Mouse (Mus musculus): ENCODE measurements at regions not wholly inside any gene's neighbourhood (a gene's known extent, or its start where the extent isn't known, plus 50 kb on each side); places are given as distances from the start of the nearest gene placed in this dataset.

GRCm38 (mm10) chr1:48866926-48867325 lies 1974.3 kb upstream of the Slc39a10 start:
- peak; percentile 15 to 17 for DNase-seq

- DNase-seq, result no peak
These were observed 1988.7 kb upstream of the Slc39a10 start for GRCm38 (mm10) chr1:48881373-48881772.

- no peak for DNase-seq
These were observed 2000.9 kb upstream of the Slc39a10 start for GRCm38 (mm10) chr1:48893571-48893970.

GRCm38 (mm10) chr1:48916419-48916818 lies 1984.0 kb upstream of the Tmeff2 start:
- peak; percentile 84 to 89 for DNase-seq

GRCm38 (mm10) chr1:48943126-48943525 lies 1957.3 kb upstream of the Tmeff2 start:
- no peak for DNase-seq

GRCm38 (mm10) chr1:48943826-48944225 lies 1956.6 kb upstream of the Tmeff2 start:
- DNase-seq, result no peak

All from cerebellum, postnatal 36 days (tissue).